Mouse (Mus musculus) hindbrain, embryonic 11.5 days (tissue): ENCODE data around the gene Brd4. TPM values are rescaled to one million over a fixed set of nuclear protein-coding genes. Genes with fewer than 3 reads are reported as not detected.

Experiments
- ATAC-seq: fragments of 200-750 bp; cut with Nextera tagmentation; 2 replicates; pipeline ENCODE4 v1.8.0; 2017; ENCODE audit warnings: mild to moderate bottlenecking, moderate TSS enrichment, moderate library complexity; ENCODE audit not compliant: low FRiP score
- DNase-seq: peaks from one replicate; pipeline ENCODE4 v3.0.0-alpha.2; 2015; ENCODE audit warnings: low spot score
- H3K27ac ChIP-seq: fragments of 300-500 bp; sonication (generic); 2 replicates; pipeline ENCODE4 v1.5.1; 2014; ENCODE audit warnings: mild to moderate bottlenecking, low read depth, low read length
- H3K27me3 ChIP-seq: fragments of 300-500 bp; sonication (generic); 2 replicates; pipeline ENCODE4 v1.6.1; 2014; ENCODE audit warnings: mild to moderate bottlenecking, low read length, moderate library complexity, mixed read lengths; ENCODE audit not compliant: control insufficient read depth, insufficient read depth
- H3K36me3 ChIP-seq: fragments of 300-500 bp; sonication (generic); 2 replicates; pipeline ENCODE4 v1.6.1; 2014; ENCODE audit warnings: mild to moderate bottlenecking, low read length, moderate library complexity, mixed read lengths; ENCODE audit not compliant: control insufficient read depth, insufficient read depth
- H3K4me1 ChIP-seq: fragments of 300-500 bp; sonication (generic); replicated peaks from 2 replicates; pipeline ENCODE4 v1.6.1; 2014; ENCODE audit warnings: low read length, mixed read lengths; ENCODE audit not compliant: control insufficient read depth, insufficient read depth
- H3K4me2 ChIP-seq: fragments of 300-500 bp; sonication (generic); replicated peaks from 2 replicates; pipeline ENCODE4 v1.6.1; 2014; ENCODE audit warnings: mild to moderate bottlenecking, low read depth, low read length
- H3K4me3 ChIP-seq: fragments of 300-500 bp; sonication (generic); 2 replicates; pipeline ENCODE4 v1.5.1; 2014; ENCODE audit warnings: low read depth, low read length
- H3K9ac ChIP-seq: fragments of 300-500 bp; sonication (generic); 2 replicates; pipeline ENCODE4 v1.6.1; 2014; ENCODE audit warnings: low read depth, low read length
- H3K9me3 ChIP-seq: fragments of 300-500 bp; sonication (generic); 2 replicates; pipeline ENCODE4 v1.6.1; 2016; ENCODE audit warnings: low read length; ENCODE audit not compliant: control insufficient read depth
- WGBS: fragments of 180-500 bp; shearing (Covaris S2); extraction: QIAGEN DNeasy Blood & Tissue Kit; methylation state at CpG from one replicate; pipeline ENCODE4 v1.1.7; 2014; 5-methylcytosine and 5-hydroxymethylcytosine counted together
- polyA plus RNA-seq: library from polyadenylated mRNA; unstranded; fragments of >200 nt; fragmentation: Nextera tagmentation; extraction: Ambion mirVana; gene quantifications from 2 replicates; pipeline ENCODE4 v1.2.1, GENCODE M21; 2014

The Brd4 gene
- polyA plus RNA-seq, 1 experiment from 2014 or later: 98.5 TPM

- Histone ChIP-seq H3K4me2 (no peak overlapping the region), H3K27me3 (no peaks in the 10 kb centered on the region), H3K27ac (no peak overlapping the region), H3K4me1 (0 out of 2 replicates have a peak, but pooled peaks cover 3% of the 10 kb centered on the region), H3K4me3 (no peak overlapping the region), H3K9me3 (no peaks in the 10 kb centered on the region), H3K9ac (no peak overlapping the region), H3K36me3 (0 out of 2 replicates have a peak, but pooled peaks cover 2% of the 10 kb centered on the region)
- ATAC-seq: no peak
- 93% methylated on average over 2 of the region's 2 CpGs for WGBS
- DNase-seq: no peak
Measured at GRCm38 (mm10) chr17:32253261-32253660, 31.3 kb downstream of the Brd4 start.

GRCm38 (mm10) chr17:32251827-32252470, 32.6 kb downstream of the Brd4 start:
- ATAC-seq: no peak
- Histone ChIP-seq H3K27ac (no peak overlapping the region), H3K4me3 (no peak overlapping the region), H3K4me1 (no peaks in the 10 kb centered on the region), H3K9me3 (no peaks in the 10 kb centered on the region), H3K4me2 (no peak overlapping the region), H3K27me3 (no peaks in the 10 kb centered on the region), H3K9ac (no peak overlapping the region), H3K36me3 (0 out of 2 replicates have a peak, but pooled peaks cover 2% of the 10 kb centered on the region)
- 94% methylated on average over 2 of the region's 2 CpGs for WGBS
- DNase-seq: no peak

DNA sequence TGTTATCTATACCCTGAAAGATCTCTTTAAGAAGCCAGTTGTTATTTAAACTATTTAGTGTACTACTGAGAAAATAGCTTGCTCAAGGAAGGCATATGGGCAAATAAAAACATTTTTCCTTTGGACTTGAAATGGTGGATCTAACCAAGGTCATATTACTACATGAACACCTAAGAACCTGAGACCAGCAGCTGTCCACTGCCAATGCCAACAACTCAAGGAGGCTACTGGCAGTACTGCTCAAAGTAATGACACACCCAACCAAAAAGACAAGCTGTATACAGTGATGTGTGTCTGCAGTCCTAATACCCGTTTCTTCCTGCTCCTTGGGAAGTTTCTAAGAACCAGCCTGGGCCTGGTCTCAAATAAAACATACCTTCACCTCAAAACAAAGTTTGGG, 34.5 kb downstream of the Brd4 start:
- H3K36me3 ChIP-seq: 0 out of 2 replicates have a peak, but pooled peaks cover 2% of the 10 kb centered on the region
- no peak overlapping the region for H3K4me3 ChIP-seq
- no peaks in the 10 kb centered on the region for H3K4me1 ChIP-seq
- H3K9ac ChIP-seq: no peak overlapping the region
- no peak overlapping the region for H3K27ac ChIP-seq
- DNase-seq (no peak), ATAC-seq (no peak)
- H3K4me2 ChIP-seq: no peak overlapping the region
- 97% methylated on average over 1 of the region's 1 CpGs for WGBS
- H3K9me3 ChIP-seq: no peaks in the 10 kb centered on the region
- no peaks in the 10 kb centered on the region for H3K27me3 ChIP-seq

DNA sequence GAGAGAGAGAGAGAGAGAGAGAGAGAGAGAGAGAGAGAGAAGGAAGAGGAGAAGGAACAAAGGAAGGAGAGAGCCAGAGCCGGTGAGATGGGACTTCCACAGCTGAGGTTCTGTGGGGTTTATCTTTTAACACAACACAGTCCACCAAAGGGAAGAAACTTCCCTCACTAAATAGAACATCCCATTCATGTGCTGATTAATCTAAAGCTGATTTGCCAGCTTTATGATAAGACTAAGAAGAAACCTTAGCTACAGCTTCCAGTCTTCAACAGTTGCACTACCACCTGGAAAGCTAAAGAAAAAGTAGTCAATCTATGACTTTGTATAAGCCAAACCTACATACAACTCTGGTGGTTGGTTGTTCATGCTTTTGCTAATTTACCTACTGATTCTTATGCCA, 36.3 kb downstream of the Brd4 start:
- Histone ChIP-seq H3K27ac (no peak overlapping the region), H3K4me1 (no peaks in the 10 kb centered on the region), H3K36me3 (0 out of 2 replicates have a peak, but pooled peaks cover 2% of the 10 kb centered on the region), H3K9me3 (no peaks in the 10 kb centered on the region), H3K9ac (no peak overlapping the region), H3K4me3 (no peak overlapping the region), H3K4me2 (no peak overlapping the region), H3K27me3 (no peaks in the 10 kb centered on the region)
- no peak for DNase-seq
- WGBS: 95% methylated on average over 1 of the region's 1 CpGs
- ATAC-seq: no peak

DNA sequence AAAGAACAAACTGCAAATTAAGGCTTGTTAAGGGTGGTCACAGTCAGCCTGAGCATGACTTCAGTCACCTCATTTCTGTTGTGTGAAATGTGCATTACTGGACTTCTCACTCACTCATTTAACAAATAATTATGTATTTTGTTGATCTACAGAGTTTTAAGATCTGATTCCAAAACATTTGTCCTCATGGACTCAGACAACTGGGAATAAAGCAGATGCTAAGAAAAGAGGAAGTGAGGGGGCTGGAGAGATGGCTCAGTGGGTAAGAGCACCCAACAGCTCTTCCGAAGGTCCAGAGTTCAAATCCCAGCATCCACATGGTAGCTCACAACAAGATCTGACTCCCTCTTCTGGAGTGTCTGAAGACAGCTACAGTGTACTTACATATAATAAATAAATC, 36.9 kb downstream of the Brd4 start:
- Histone ChIP-seq H3K4me3 (no peak overlapping the region), H3K27ac (no peak overlapping the region), H3K4me1 (no peaks in the 10 kb centered on the region), H3K27me3 (no peaks in the 10 kb centered on the region), H3K9me3 (no peaks in the 10 kb centered on the region), H3K9ac (no peak overlapping the region), H3K36me3 (0 out of 2 replicates have a peak, but pooled peaks cover 2% of the 10 kb centered on the region), H3K4me2 (no peak overlapping the region)
- DNase-seq (no peak), ATAC-seq (no peak)
- WGBS: 100% methylated on average over 1 of the region's 1 CpGs

GRCm38 (mm10) chr17:32246117-32246516, 38.4 kb downstream of the Brd4 start:
- no peaks in the 10 kb centered on the region for H3K9me3 ChIP-seq
- no peaks in the 10 kb centered on the region for H3K4me1 ChIP-seq
- no peaks in the 10 kb centered on the region for H3K27me3 ChIP-seq
- H3K4me3 ChIP-seq: no peak overlapping the region
- no peak for DNase-seq
- no peak for ATAC-seq
- WGBS: 88% methylated on average over 5 of the region's 5 CpGs
- H3K4me2 ChIP-seq: no peak overlapping the region
- H3K36me3 ChIP-seq: no peaks in the 10 kb centered on the region
- H3K27ac ChIP-seq: no peak overlapping the region
- H3K9ac ChIP-seq: no peak overlapping the region

DNA sequence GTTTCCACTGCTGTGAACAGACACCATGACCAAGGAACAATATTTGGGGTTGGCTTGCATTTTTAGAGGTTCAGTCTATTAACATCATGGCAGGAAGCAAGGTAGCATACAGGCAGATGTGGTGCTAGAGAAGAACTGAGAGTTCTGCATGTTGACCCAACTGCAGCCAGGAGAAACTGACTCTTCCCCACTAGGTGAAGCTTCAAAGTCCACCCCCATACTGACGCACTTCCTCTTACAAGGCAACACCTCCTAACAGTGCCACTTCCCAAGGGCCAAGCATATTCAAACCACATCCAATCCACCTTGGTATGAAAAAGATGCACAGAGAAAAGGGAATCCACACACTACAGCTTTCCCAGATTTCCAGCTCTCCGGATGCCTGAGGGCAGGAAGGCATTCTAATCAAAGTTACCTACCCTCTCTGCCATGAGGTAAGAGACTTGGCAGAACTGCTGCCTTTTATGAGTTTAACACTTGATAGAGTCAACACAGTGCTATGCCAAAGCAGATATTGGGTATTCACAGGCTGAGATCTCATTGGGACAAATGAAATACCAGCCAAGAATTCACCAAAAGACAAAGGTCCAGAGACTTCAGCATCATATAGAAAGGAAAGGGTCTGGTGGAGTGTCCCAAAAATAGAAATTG, 43.5 kb downstream of the Brd4 start:
- H3K4me1 ChIP-seq: no peaks in the 10 kb centered on the region
- DNase-seq (no peak), ATAC-seq (no peak)
- H3K27me3 ChIP-seq: no peaks in the 10 kb centered on the region
- H3K4me3 ChIP-seq: no peak overlapping the region
- 97% methylated on average over 2 of the region's 2 CpGs for WGBS
- no peak overlapping the region for H3K9ac ChIP-seq
- no peaks in the 10 kb centered on the region for H3K36me3 ChIP-seq
- no peak overlapping the region for H3K27ac ChIP-seq
- no peaks in the 10 kb centered on the region for H3K9me3 ChIP-seq
- H3K4me2 ChIP-seq: no peak overlapping the region

DNA sequence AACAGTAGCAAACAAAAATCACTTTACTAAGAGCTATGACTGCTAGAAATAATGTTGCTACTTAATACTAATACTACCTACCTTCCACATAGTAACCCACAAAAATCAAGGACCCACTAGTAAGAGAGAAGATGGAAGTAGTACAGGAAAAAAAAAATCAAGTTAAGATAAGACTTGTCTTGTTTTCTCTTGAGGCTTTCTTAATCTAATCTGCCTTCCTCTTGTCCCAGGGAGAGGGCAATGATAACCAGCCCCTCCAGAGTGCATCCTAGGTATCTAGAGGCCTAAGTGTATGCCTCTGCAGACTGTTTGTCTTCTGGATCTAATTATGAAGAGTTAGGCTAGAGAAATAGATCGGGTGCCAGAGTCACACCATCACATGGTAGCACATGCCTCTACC, 45.9 kb downstream of the Brd4 start:
- H3K27ac ChIP-seq: no peak overlapping the region
- no peaks in the 10 kb centered on the region for H3K36me3 ChIP-seq
- WGBS: 76% methylated on average over 1 of the region's 1 CpGs
- H3K27me3 ChIP-seq: no peaks in the 10 kb centered on the region
- no peak overlapping the region for H3K4me3 ChIP-seq
- ATAC-seq: no peak
- H3K4me2 ChIP-seq: no peak overlapping the region
- no peaks in the 10 kb centered on the region for H3K9me3 ChIP-seq
- H3K4me1 ChIP-seq: no peaks in the 10 kb centered on the region
- no peak for DNase-seq
- no peak overlapping the region for H3K9ac ChIP-seq
